Mouse (Mus musculus) lung, postnatal 10 days (tissue): ENCODE results near the gene Olfr520.
"Not testable (repeated sequence)": the region's sequence is repeated elsewhere in the genome, so short reads cannot be mapped to it uniquely, and the experiment has no call there.

Source experiments
- DNase-seq: peaks from one replicate; pipeline ENCODE4 v3.0.0; 2021

Olfr520 gene

GRCm38 (mm10) chr7:99716536-99716935 is 13.5 kb upstream of the Olfr520 start:
- no peak for DNase-seq

GRCm38 (mm10) chr7:99734612-99735011 is 4.5 kb downstream of the Olfr520 start:
- DNase-seq, result no peak

DNA sequence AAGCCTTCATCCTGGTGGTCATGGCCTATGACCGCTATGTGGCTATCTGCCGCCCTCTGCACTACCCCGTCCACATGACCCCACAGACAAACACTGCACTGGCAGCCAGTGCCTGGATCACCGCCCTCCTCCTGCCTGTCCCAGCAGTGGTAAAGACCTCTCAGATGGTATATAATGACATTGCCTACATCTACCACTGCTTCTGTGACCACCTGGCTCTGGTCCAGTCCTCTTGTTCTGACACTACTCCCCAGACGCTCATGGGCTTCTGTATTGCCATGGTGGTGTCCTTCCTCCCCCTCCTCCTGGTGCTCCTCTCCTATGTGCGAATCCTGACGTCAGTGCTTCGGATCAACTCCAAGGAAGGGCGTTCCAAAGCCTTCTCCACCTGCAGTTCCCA is 5.4 kb downstream of the Olfr520 start:
- DNase-seq, result not testable (repeated sequence)

GRCm38 (mm10) chr7:99739276-99739675 is 9.2 kb downstream of the Olfr520 start:
- DNase-seq, result peak; percentile 19

- DNase-seq, result no peak
Measured at GRCm38 (mm10) chr7:99763207-99763606, 33.1 kb downstream of the Olfr520 start, which contains the start of gene Olfr521. Gene Olfr521, plus strand, starts transcription at chr7:99763507.

DNA sequence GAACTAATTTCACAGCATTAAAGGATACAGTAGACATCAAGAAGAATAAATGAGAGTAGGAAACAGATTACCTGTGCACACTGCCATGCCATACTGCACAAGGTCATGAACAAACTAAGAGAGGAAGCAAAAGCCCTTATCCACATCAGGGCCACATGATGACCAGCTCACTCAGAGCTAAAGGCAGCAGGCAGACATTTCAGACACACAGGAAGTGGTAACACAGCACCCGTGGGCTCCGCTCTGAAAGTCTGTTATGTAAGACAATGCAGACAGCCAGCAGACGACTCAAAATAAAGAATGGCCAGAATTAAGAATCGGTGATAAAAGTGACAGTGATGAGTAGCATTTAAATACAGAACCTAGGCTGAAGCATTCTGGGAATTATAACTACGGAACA is 51.3 kb downstream of the Olfr520 start:
- no peak for DNase-seq

DNA sequence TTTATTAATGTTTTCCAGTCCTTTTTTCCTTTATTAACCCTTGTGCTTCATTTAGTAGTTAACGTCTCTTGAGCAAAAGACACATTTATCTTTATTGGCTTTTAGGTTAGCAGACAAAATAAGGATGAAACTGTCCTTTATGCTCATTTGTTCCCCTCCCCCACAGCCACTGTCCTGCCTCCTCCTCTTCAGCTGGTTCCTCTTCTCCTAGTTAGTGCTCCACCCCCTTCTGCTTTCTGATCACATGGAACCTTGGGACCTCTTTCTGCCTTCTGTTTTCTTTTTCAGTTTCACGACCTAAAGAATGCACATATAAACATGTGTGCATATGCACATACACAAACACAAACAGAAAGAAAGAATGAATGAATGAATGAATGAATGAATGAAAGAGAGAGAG is 51.8 kb downstream of the Olfr520 start:
- no peak for DNase-seq

DNA sequence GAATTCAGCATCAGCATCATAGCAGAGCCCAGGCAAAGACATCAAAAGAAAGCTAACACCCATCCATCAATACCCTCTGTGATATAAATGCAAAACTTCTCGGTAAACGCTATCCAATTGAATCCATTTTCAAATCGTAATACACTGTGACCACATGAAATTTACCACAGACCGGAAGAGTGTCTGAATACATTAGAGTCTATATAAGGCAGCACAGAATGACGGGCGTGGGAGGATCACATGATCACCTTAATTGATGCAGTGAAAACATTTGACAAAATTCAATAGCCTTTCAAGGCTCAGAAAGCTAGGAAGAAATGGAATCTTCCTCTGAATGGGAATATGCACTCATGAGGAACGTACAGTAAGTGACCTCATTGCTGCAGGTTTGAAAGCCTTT is 53.3 kb downstream of the Olfr520 start:
- no peak for DNase-seq

DNA sequence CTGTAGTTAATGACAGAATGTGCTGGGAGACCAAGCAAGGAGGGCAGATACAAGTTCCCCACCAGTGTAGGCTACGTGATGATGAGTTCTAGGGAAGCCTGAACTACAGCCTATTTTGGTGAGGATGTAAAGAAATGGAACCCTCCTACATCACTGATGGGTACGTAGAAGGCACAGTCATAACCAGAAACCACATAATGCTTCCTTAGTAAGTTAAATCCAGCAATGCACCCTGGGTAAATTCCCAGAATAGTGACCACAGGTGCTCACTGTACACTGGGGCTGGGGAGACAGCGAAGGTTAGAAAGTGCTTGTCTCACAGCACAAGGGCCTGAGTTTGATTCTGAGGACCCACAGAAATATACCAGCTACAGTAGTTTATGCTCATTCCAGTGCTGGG is 55.5 kb downstream of the Olfr520 start:
- no peak for DNase-seq
